Mouse (Mus musculus): Measurements from ENCODE around the gene Csrnp3. TPM values are rescaled to one million over a fixed set of nuclear protein-coding genes. Genes with fewer than 3 reads are reported as not detected.

Gene Csrnp3
- polyA plus RNA-seq, 1 experiment from 2014 or later: 2.7 TPM

- Histone ChIP-seq H3K9ac (no peak overlapping the region), H3K27me3 (replicated peaks) (no peaks in the 10 kb centered on the region), H3K4me2 (no peak overlapping the region), H3K27ac (no peak overlapping the region), H3K36me3 (no peaks in the 10 kb centered on the region), H3K4me3 (replicated peaks) (no peak overlapping the region), H3K9me3 (no peaks in the 10 kb centered on the region), H3K4me1 (no peaks in the 10 kb centered on the region)
- WGBS: 76% methylated on average over 8 of the region's 8 CpGs
- no peak for ATAC-seq (ENCODE audit: insufficient read depth, low FRiP score, low read depth)
These were observed 47.7 kb downstream of the Csrnp3 start for GRCm38 (mm10) chr2:65893241-65893640.

- Histone ChIP-seq H3K27ac (no peak overlapping the region), H3K4me2 (no peak overlapping the region), H3K4me1 (no peaks in the 10 kb centered on the region), H3K27me3 (replicated peaks) (no peaks in the 10 kb centered on the region), H3K9ac (no peak overlapping the region), H3K9me3 (no peaks in the 10 kb centered on the region), H3K4me3 (replicated peaks) (no peak overlapping the region), H3K36me3 (no peaks in the 10 kb centered on the region)
- no peak for ATAC-seq (ENCODE audit: insufficient read depth, low FRiP score, low read depth)
- WGBS: 58% methylated on average over 5 of the region's 5 CpGs
These were observed 48.7 kb downstream of the Csrnp3 start for GRCm38 (mm10) chr2:65894299-65894698.

- no peak overlapping the region for H3K9ac ChIP-seq
- H3K4me1 ChIP-seq: no peaks in the 10 kb centered on the region
- no peak overlapping the region for H3K27ac ChIP-seq
- H3K36me3 ChIP-seq: no peaks in the 10 kb centered on the region
- peak overlapping the region; percentile 5; the same call in 1 of the 2 replicates for H3K4me2 ChIP-seq
- H3K27me3 ChIP-seq (replicated peaks): no peaks in the 10 kb centered on the region
- WGBS: 26% methylated on average over 5 of the region's 5 CpGs
- ATAC-seq (ENCODE audit: insufficient read depth, low FRiP score, low read depth): no peak
- no peak overlapping the region for H3K4me3 ChIP-seq (replicated peaks)
- H3K9me3 ChIP-seq: no peaks in the 10 kb centered on the region
These were observed 51.0 kb downstream of the Csrnp3 start for GRCm38 (mm10) chr2:65896542-65896941.

GRCm38 (mm10) chr2:65897084-65897483 is 51.5 kb downstream of the Csrnp3 start:
- Histone ChIP-seq H3K27ac (no peak overlapping the region), H3K36me3 (no peaks in the 10 kb centered on the region), H3K9ac (no peak overlapping the region), H3K4me2 (peak overlapping the region; percentile 5; the same call in 1 of the 2 replicates), H3K4me3 (replicated peaks) (no peak overlapping the region), H3K27me3 (replicated peaks) (no peaks in the 10 kb centered on the region), H3K4me1 (no peaks in the 10 kb centered on the region), H3K9me3 (no peaks in the 10 kb centered on the region)
- 51% methylated on average over 4 of the region's 4 CpGs for WGBS
- ATAC-seq (ENCODE audit: insufficient read depth, low FRiP score, low read depth): no peak

GRCm38 (mm10) chr2:65899478-65899877 is 53.9 kb downstream of the Csrnp3 start:
- no peak overlapping the region for H3K4me3 ChIP-seq (replicated peaks)
- 74% methylated on average over 2 of the region's 2 CpGs for WGBS
- no peak overlapping the region for H3K4me2 ChIP-seq
- ATAC-seq (ENCODE audit: insufficient read depth, low FRiP score, low read depth): no peak
- H3K27me3 ChIP-seq (replicated peaks): no peaks in the 10 kb centered on the region
- H3K9me3 ChIP-seq: no peaks in the 10 kb centered on the region
- no peaks in the 10 kb centered on the region for H3K4me1 ChIP-seq
- H3K36me3 ChIP-seq: no peaks in the 10 kb centered on the region
- no peak overlapping the region for H3K9ac ChIP-seq
- H3K27ac ChIP-seq: no peak overlapping the region

GRCm38 (mm10) chr2:65908526-65908925 is 63.0 kb downstream of the Csrnp3 start:
- Histone ChIP-seq H3K36me3 (no peaks in the 10 kb centered on the region), H3K27ac (no peak overlapping the region), H3K9me3 (no peaks in the 10 kb centered on the region), H3K4me1 (no peaks in the 10 kb centered on the region), H3K4me3 (replicated peaks) (no peak overlapping the region), H3K9ac (no peak overlapping the region), H3K4me2 (no peak overlapping the region), H3K27me3 (replicated peaks) (no peaks in the 10 kb centered on the region)
- 72% methylated on average over 3 of the region's 3 CpGs for WGBS
- no peak for ATAC-seq (ENCODE audit: insufficient read depth, low FRiP score, low read depth)

- no peak for ATAC-seq (ENCODE audit: insufficient read depth, low FRiP score, low read depth)
- H3K9ac ChIP-seq: no peak overlapping the region
- no peak overlapping the region for H3K4me3 ChIP-seq (replicated peaks)
- no peak overlapping the region for H3K27ac ChIP-seq
- 40% methylated on average over 13 of the region's 13 CpGs for WGBS
- no peaks in the 10 kb centered on the region for H3K9me3 ChIP-seq
- H3K36me3 ChIP-seq: no peaks in the 10 kb centered on the region
- H3K4me2 ChIP-seq: no peak overlapping the region
- H3K27me3 ChIP-seq (replicated peaks): no peaks in the 10 kb centered on the region
- H3K4me1 ChIP-seq: no peaks in the 10 kb centered on the region
These were observed 64.4 kb downstream of the Csrnp3 start for GRCm38 (mm10) chr2:65909724-65910521.

GRCm38 (mm10) chr2:65915994-65916393 is 70.4 kb downstream of the Csrnp3 start:
- WGBS: 28% methylated on average over 7 of the region's 7 CpGs
- H3K9ac ChIP-seq: no peak overlapping the region

GRCm38 (mm10) chr2:65920651-65921412 is 75.3 kb downstream of the Csrnp3 start:
- Histone ChIP-seq H3K4me1 (no peaks in the 10 kb centered on the region), H3K9me3 (no peaks in the 10 kb centered on the region), H3K9ac (no peak overlapping the region), H3K27ac (no peak overlapping the region), H3K4me3 (replicated peaks) (no peak overlapping the region), H3K4me2 (no peak overlapping the region), H3K27me3 (replicated peaks) (no peaks in the 10 kb centered on the region), H3K36me3 (no peaks in the 10 kb centered on the region)
- no peak for ATAC-seq (ENCODE audit: insufficient read depth, low FRiP score, low read depth)
- 28% methylated on average over 9 of the region's 9 CpGs for WGBS

More at GRCm38 (mm10) chr2:65915994-65916393, 70.4 kb downstream of the Csrnp3 start:
- H3K9me3 ChIP-seq: no peaks in the 10 kb centered on the region
- ATAC-seq (ENCODE audit: insufficient read depth, low FRiP score, low read depth): no peak
- H3K4me3 ChIP-seq (replicated peaks): no peak overlapping the region
- H3K4me1 ChIP-seq: no peaks in the 10 kb centered on the region
- H3K36me3 ChIP-seq: no peaks in the 10 kb centered on the region
- no peak overlapping the region for H3K4me2 ChIP-seq
- no peak overlapping the region for H3K27ac ChIP-seq
- H3K27me3 ChIP-seq (replicated peaks): no peaks in the 10 kb centered on the region

GRCm38 (mm10) chr2:65925363-65925941 is 79.9 kb downstream of the Csrnp3 start:
- no peak overlapping the region for H3K9ac ChIP-seq
- no peaks in the 10 kb centered on the region for H3K36me3 ChIP-seq
- no peak overlapping the region for H3K27ac ChIP-seq
- H3K4me2 ChIP-seq: no peak overlapping the region
- ATAC-seq (ENCODE audit: insufficient read depth, low FRiP score, low read depth): no peak
- H3K4me1 ChIP-seq: no peaks in the 10 kb centered on the region
- H3K4me3 ChIP-seq (replicated peaks): no peak overlapping the region
- 62% methylated on average over 15 of the region's 15 CpGs for WGBS
- H3K9me3 ChIP-seq: no peaks in the 10 kb centered on the region
- H3K27me3 ChIP-seq (replicated peaks): no peaks in the 10 kb centered on the region

GRCm38 (mm10) chr2:65926935-65927708 is 81.6 kb downstream of the Csrnp3 start:
- Histone ChIP-seq H3K4me3 (replicated peaks) (no peak overlapping the region), H3K4me2 (no peak overlapping the region), H3K27ac (no peak overlapping the region), H3K9ac (no peak overlapping the region), H3K27me3 (replicated peaks) (no peaks in the 10 kb centered on the region), H3K4me1 (no peaks in the 10 kb centered on the region), H3K9me3 (no peaks in the 10 kb centered on the region), H3K36me3 (no peaks in the 10 kb centered on the region)
- no peak for ATAC-seq (ENCODE audit: insufficient read depth, low FRiP score, low read depth)
- WGBS: 66% methylated on average over 8 of the region's 8 CpGs

All from stomach, embryonic 15.5 days (tissue).